Mouse (Mus musculus) embryonic facial prominence, embryonic 10.5 days (tissue): ENCODE data around the gene Gm49358. TPM values are rescaled to one million over a fixed set of nuclear protein-coding genes. Genes with fewer than 3 reads are reported as not detected.

Experiments
- DNase-seq: peaks from one replicate; pipeline ENCODE4 v3.0.0-alpha.2; 2017; ENCODE audit warnings: low spot score
- H3K27ac ChIP-seq: fragments of 300-500 bp; sonication (generic); replicated peaks from 2 replicates; pipeline ENCODE4 v1.5.1; 2016; ENCODE audit warnings: mild to moderate bottlenecking
- H3K27me3 ChIP-seq: fragments of 300-500 bp; sonication (generic); replicated peaks from 2 replicates; pipeline ENCODE4 v1.6.1; 2016; ENCODE audit warnings: low read depth, mild to moderate bottlenecking; ENCODE audit not compliant: poor library complexity, severe bottlenecking
- H3K36me3 ChIP-seq: fragments of 300-500 bp; sonication (generic); replicated peaks from 2 replicates; pipeline ENCODE4 v1.6.1; 2016; ENCODE audit warnings: mild to moderate bottlenecking, moderate library complexity
- H3K4me1 ChIP-seq: fragments of 300-500 bp; sonication (generic); 2 replicates; pipeline ENCODE4 v1.6.1; 2016
- H3K4me3 ChIP-seq: fragments of 300-500 bp; sonication (generic); 2 replicates; pipeline ENCODE4 v1.5.1; 2016; ENCODE audit warnings: mild to moderate bottlenecking, moderate library complexity
- H3K9me3 ChIP-seq: fragments of 300-500 bp; sonication (generic); 2 replicates; pipeline ENCODE4 v1.6.1; 2016; ENCODE audit warnings: mild to moderate bottlenecking
- WGBS: fragments of 180-500 bp; shearing (Covaris S2); methylation state at CpG from one replicate; pipeline ENCODE4 v1.1.7; 2016; 5-methylcytosine and 5-hydroxymethylcytosine counted together
- polyA plus RNA-seq: library from polyadenylated mRNA; unstranded; fragments of >200 nt; fragmentation: Nextera tagmentation; extraction: Ambion mirVana; gene quantifications from 2 replicates; pipeline ENCODE4 v1.2.1, GENCODE M21; 2016

Gene Gm49358
- polyA plus RNA-seq, 1 experiment from 2014 or later = not detected

DNA sequence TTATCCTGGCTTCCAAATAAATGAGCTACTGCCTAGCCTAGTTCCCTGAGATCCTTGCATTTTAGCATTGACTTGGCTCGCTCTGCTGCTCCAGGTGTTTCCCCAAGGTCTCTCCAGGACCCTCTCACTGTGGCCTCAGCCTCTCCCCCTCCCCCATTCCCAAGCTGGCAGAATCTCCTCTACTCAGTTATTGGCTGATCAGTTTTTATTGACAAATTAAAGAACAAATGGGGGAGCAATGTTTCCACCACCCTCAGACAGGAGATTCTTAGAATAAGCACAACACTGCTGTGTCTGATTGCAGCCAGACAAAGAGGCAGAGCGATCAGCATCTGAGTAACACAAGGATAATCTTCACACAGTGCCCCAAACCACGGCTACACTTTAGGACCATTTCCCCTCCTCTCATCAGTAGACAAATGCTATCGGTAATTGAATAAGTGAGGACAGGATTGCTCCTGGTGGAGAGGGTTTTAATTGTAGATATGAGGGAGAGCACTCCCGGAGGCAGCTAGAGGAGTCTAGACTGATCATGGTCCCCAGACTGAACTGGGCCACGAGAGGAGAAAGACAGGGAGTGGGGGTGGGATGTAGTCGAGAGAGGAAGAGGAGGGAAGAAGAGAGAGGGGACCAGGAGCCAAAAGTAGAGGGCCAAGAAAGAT lies 1.9 kb upstream of the Gm49358 start:
- peak; percentile 22 for DNase-seq

DNA sequence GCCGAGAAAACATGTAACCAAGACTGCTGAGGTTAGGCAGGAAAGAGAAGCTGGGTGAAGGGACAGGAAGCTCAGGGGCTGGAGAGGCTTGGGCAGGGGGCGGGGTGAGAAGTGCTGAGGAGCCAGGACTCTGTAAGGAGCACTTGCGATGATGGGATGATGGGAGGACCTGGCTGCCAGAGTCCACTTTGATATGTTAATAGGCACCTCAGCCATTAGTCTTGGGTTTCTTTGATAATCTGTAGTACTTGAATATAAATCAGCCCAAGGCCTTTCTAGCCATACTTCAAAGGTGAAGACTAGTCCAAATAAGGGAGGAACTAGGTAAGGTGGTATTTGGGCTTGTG lies 1.4 kb upstream of the Gm49358 start:
- H3K4me3 ChIP-seq = no peak overlapping the region
- no peaks in the 10 kb centered on the region for H3K9me3 ChIP-seq
- no peaks in the 10 kb centered on the region for H3K27me3 ChIP-seq
- no peaks in the 10 kb centered on the region for H3K36me3 ChIP-seq
- peak overlapping the region; percentile 57; the same call in 1 of the 2 replicates for H3K27ac ChIP-seq
- no peak for DNase-seq
- WGBS = 67% methylated on average over 3 of the region's 3 CpGs
- peaks cover 13% of the 10 kb centered on the region for H3K4me1 ChIP-seq

More for the DNA sequence above, 1.9 kb upstream of the Gm49358 start:
- Histone ChIP-seq H3K9me3 (no peaks in the 10 kb centered on the region), H3K4me3 (no peak overlapping the region), H3K27me3 (no peaks in the 10 kb centered on the region), H3K27ac (peak overlapping the region; percentile 57; the same call in 1 of the 2 replicates), H3K4me1 (peaks cover 13% of the 10 kb centered on the region), H3K36me3 (no peaks in the 10 kb centered on the region)
- WGBS = 43% methylated on average over 7 of the region's 7 CpGs

DNA sequence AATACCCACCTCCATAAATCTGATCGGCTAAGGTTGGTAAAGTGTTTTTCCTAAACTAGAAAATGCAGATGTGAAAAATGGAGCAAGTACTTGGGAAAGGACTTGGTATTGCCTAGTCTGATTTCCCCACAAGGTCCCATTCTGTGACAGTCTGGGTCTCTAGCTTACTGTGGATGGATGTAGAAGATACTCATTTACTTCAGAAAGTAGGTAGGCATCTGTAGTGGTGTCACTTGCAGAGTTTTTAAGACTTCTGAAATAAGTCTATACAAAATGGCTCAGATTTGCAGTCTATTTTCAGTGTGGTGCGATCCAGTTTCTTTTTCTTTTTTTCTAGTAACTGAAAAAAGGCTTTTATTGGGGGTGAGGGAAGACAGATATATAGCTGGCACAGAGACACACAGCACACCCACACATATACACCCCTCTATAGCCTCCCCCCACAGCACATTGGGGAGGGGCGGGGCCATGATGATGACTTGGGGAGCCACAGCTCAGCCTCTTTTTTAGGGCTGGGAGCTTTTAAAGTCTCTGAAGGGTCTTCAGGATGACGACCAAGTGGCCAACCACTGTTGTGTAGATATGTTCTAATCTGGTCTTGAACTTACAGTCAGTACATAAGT lies 1.7 kb downstream of the Gm49358 start:
- no peaks in the 10 kb centered on the region for H3K36me3 ChIP-seq

DNA sequence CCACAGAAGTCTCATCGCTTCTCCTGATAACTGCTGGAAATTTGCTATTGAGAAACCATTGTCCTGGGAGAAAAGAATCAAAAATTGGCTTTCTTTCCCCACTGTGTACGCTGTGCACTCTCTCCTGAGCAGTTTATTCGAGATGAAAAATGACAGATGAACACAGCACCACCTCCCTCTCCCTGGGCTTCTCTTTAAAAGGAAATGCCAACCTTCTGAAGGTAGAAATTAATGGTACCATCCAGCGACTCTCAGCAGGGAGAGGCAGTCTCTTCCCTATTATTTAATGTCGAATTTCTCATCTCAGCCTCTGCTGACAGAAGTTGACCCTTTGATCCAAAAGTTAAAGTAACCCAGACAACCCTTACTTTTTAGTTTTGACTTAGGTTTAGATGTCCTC lies 5.4 kb downstream of the Gm49358 start:
- DNase-seq = no peak
- no peak overlapping the region for H3K4me3 ChIP-seq
- H3K9me3 ChIP-seq = no peaks in the 10 kb centered on the region
- no peaks in the 10 kb centered on the region for H3K27me3 ChIP-seq
- WGBS = 69% methylated on average over 5 of the region's 5 CpGs
- no peak overlapping the region for H3K27ac ChIP-seq
- no peaks in the 10 kb centered on the region for H3K36me3 ChIP-seq
- H3K4me1 ChIP-seq = 0 out of 2 replicates have a peak, but pooled peaks cover 2% of the 10 kb centered on the region

More for the DNA sequence above, 1.7 kb downstream of the Gm49358 start:
- H3K27ac ChIP-seq = no peak overlapping the region
- no peaks in the 10 kb centered on the region for H3K27me3 ChIP-seq
- no peak for DNase-seq
- 88% methylated on average over 4 of the region's 4 CpGs for WGBS
- no peaks in the 10 kb centered on the region for H3K9me3 ChIP-seq
- H3K4me1 ChIP-seq = peaks cover 16% of the 10 kb centered on the region
- H3K4me3 ChIP-seq = no peak overlapping the region

DNA sequence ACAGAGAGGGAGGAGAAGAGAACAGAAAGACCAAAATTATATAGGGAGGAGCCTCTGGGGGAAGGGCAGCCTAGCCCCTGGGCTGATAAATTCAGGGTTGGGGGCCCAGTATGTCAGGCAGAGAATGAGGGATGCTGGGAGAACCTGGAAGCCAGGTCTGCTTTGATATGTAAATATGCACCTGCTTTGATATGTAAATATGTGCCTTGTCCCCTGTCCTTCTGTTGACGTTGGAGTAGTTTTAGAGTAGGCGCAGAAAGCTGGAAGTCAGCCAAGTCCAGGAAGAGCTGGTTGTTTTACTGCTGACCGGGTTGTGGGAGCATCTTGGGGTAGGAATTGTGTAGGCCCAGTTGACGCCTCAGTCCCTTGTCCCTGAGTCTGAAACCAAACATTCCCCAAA lies 6.0 kb downstream of the Gm49358 start:
- Histone ChIP-seq H3K4me1 (0 out of 2 replicates have a peak, but pooled peaks cover 2% of the 10 kb centered on the region), H3K4me3 (no peak overlapping the region), H3K36me3 (no peaks in the 10 kb centered on the region), H3K27ac (no peak overlapping the region), H3K27me3 (no peaks in the 10 kb centered on the region), H3K9me3 (no peaks in the 10 kb centered on the region)
- 54% methylated on average over 4 of the region's 4 CpGs for WGBS
- DNase-seq = no peak

DNA sequence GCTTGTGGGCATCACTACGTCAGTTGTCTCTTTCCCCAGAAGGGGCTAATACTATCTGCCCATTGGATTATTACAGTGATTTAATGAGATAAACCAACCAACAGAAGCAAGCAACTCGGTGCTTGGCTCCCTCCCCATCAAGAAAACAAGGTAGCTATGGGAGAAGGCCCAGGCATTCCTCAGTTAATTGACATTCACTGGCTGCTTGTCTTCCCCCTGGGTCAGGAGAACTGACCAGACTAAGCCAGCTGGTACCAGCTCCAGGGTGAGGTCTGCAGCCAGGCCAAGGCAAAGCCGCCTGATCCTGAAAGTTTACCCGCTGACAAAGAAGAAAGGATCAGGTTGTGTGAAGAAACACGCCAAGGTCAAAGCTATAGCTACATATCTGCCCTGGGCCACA lies 7.9 kb downstream of the Gm49358 start:
- WGBS = 85% methylated on average over 5 of the region's 5 CpGs
- Histone ChIP-seq H3K36me3 (no peaks in the 10 kb centered on the region), H3K4me1 (peaks cover 8% of the 10 kb centered on the region), H3K9me3 (no peaks in the 10 kb centered on the region), H3K27me3 (no peaks in the 10 kb centered on the region), H3K27ac (no peak overlapping the region), H3K4me3 (no peak overlapping the region)
- DNase-seq = no peak

DNA sequence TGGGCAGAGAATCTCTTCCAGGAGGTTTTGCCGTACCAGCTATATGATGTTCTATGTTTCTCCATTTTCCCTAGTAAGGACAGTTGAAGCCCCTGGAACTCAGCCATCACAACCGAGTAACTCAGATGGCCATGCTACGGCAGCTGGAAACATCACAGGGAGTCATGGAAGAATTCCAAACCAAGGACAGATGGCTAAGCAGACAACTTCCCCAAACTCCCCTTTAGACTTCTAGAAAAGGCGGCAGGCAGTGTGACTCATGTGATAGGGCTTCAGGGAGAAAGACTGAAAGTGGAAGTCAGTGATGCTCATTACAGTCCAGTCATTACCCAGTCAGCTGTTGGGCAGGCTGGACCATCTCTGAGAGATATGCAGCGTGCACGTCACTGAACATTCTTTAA lies 8.5 kb downstream of the Gm49358 start:
- no peaks in the 10 kb centered on the region for H3K36me3 ChIP-seq
- H3K27me3 ChIP-seq = no peaks in the 10 kb centered on the region
- no peak for DNase-seq
- no peaks in the 10 kb centered on the region for H3K9me3 ChIP-seq
- H3K4me3 ChIP-seq = no peak overlapping the region
- H3K4me1 ChIP-seq = peaks cover 11% of the 10 kb centered on the region
- no peak overlapping the region for H3K27ac ChIP-seq
- WGBS = 82% methylated on average over 6 of the region's 6 CpGs

DNA sequence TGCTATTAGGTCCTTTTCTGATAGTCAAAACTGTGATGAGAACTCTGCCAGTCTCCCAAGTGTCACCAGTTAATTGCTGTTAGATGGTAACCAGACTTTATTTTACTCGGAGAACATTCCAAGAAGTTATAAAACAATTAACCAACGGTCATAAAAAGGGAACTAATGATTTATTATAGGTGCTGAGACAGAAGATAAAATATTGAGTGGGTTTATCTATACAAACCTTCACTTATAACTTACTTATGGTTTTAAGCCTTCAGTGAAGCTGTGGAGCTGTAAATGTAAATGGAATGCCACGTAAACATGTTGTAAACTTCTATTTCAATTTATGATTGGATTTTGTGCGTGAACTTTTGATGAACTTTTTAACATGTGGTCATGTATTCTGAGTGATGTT lies 9.6 kb downstream of the Gm49358 start:
- Histone ChIP-seq H3K27ac (no peak overlapping the region), H3K27me3 (peaks cover 6% of the 10 kb centered on the region; the same call in 1 of the 2 replicates), H3K36me3 (no peaks in the 10 kb centered on the region), H3K9me3 (no peaks in the 10 kb centered on the region), H3K4me3 (no peak overlapping the region), H3K4me1 (peaks cover 18% of the 10 kb centered on the region)
- DNase-seq = no peak
- 83% methylated on average over 4 of the region's 4 CpGs for WGBS

DNA sequence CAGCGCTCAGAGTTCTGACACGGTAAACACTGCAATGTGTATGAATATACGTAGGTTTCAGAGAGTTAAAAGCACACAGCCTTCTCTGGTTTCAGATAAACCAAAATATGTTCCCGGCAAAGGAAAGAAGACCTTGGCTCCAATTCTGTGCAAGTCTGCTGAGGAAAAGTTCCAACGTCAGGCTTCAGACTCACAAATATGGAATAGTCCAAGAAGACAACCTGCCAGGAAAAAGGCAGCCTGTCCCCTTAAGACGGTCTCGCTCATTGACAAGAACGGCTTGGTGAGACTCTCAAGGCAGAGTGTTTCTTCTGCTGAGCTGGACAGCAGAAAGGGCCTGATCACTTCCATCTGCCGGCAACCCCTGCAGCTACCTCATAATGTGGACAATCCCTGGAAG lies 12.5 kb downstream of the Gm49358 start:
- peak; percentile 34 for DNase-seq
- Histone ChIP-seq H3K27ac (no peak overlapping the region), H3K9me3 (no peaks in the 10 kb centered on the region)

DNA sequence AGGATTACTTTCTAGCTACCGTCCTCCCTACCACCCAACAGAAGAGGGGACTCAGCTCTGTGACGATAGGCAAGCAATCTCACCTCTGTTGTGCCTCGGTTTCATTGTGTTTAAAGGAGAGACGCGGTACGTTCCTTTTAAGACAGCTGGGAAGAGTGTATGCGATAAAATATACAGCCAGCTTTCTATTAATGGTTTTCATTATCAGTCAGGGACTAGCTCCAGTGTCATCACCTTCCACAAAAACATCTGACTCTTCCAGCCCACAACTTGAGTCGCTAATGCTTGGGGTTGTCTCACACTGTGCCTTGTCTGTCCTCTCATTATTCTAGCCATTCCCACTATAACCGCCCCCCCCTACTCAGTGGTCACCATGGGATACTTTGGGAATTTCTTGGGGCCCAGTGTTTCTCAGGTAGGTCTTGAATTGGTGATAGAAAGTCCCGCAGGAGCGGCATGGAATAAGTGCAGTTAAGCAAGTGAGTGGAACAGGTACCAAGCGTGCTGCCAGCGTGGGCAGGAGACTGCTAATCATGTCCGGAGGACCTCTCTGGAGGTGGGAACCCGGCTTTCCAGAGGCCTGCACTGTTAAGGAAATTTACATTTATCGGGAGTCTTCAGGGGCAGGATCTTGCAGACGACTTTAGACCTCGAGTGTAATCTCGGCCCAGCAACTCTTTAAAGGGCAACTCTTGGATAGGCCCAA lies 14.0 kb downstream of the Gm49358 start:
- Histone ChIP-seq H3K9me3 (no peaks in the 10 kb centered on the region), H3K27me3 (peaks cover 23% of the 10 kb centered on the region), H3K4me3 (peak overlapping the region; percentile 81), H3K4me1 (peaks cover 47% of the 10 kb centered on the region), H3K27ac (peak overlapping the region; percentile 89), H3K36me3 (no peaks in the 10 kb centered on the region)
- no peak for DNase-seq
- 45% methylated on average over 19 of the region's 19 CpGs for WGBS

More for the DNA sequence above, 12.5 kb downstream of the Gm49358 start:
- Histone ChIP-seq H3K4me1 (peaks cover 32% of the 10 kb centered on the region), H3K4me3 (no peak overlapping the region), H3K36me3 (no peaks in the 10 kb centered on the region), H3K27me3 (peaks cover 23% of the 10 kb centered on the region)
- 67% methylated on average over 9 of the region's 9 CpGs for WGBS

DNA sequence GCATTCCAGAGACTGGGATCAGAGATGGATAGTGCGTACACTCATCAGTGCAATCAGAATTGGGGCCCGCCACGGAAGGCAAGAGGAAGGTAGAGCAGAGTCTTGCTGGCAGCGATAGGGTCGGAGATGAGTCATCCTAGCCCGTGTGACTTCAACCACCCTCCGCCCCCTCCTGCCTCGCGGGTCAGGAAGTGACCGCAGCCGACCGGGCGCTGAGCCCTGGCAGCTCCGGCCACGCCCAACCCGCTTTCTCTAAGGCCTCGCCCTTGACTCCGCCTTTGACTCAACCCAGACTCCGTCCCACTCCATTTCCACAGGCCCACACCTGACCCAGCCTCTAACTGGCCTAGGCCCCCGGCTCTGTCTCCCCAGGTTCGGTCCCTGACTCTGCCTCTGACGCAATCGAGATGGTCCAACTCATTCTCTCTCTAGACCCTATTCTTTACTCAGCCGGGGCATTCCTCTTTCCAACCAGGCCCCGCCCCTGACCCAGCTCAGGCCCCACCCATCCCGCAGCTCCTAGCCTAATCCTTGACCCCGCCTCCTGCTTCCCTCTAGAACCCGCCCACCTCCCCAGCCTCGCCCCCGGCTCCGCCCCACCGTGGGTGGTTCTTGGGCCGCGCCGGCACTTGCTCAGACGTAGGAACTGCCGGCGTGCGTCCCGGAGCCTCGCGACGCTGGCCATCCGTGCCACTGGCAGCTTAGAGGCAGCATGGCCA lies 14.8 kb downstream of the Gm49358 start, which contains the start of gene Nt5dc3:
Gene Nt5dc3 (plus strand): TSS at position 608 of the 719 bp plus-strand sequence.
- DNase-seq = peak; percentile 98
- Histone ChIP-seq H3K36me3 (no peaks in the 10 kb centered on the region), H3K27ac (peak within 1 kb of the TSS; percentile 89), H3K9me3 (no peaks in the 10 kb centered on the region), H3K4me3 (peak within 1 kb of the TSS; percentile 81), H3K27me3 (peaks cover 23% of the 10 kb centered on the region), H3K4me1 (peaks cover 51% of the 10 kb centered on the region)
- under 1% methylated on average over 44 of the region's 44 CpGs for WGBS

DNA sequence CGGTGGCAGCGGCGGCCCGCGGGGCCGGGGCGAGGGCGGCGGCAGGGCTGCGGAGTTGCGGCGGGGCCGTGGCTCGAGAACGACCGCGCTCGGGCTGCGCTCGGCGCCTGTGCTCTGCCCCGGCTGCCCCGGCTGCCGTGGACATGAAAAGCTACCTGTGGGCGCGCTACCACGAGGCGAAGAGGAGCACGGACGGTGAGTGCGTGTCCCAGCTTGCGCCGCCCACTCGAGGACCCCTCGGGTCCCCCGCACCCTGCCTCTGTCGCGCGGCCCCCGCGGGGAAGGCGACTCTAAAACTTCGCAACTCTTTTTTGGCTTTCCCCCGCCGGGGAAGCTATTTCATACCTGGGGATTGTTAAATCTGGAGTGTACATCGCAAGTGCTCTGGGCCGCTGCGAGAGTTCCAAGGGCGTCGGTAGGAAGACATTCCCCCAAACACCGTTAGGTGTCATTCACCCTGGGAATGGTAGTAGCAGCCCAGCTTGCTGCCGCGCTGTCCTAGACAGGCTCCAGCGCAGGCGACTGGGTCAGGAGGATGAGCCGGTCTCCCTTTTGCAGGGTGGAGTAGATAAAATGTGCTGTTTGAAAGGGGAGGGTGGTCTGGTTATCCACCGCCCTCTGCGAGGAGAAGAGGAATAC lies 15.5 kb downstream of the Gm49358 start:
- H3K9me3 ChIP-seq = no peaks in the 10 kb centered on the region
- peaks cover 51% of the 10 kb centered on the region for H3K4me1 ChIP-seq
- peak overlapping the region; percentile 89 for H3K27ac ChIP-seq
- no peaks in the 10 kb centered on the region for H3K36me3 ChIP-seq
- under 1% methylated on average over 58 of the region's 58 CpGs for WGBS
- H3K27me3 ChIP-seq = peaks cover 23% of the 10 kb centered on the region
- DNase-seq = peak; percentile 49
- H3K4me3 ChIP-seq = peak overlapping the region; percentile 81
